Mouse (Mus musculus): ENCODE measurements around the gene Dnah2.

Gene Dnah2

GRCm38 (mm10) chr11:69461568-69461967, 87.3 kb downstream of the Dnah2 start:
- no peak for DNase-seq (ENCODE audit: low spot score)

DNA sequence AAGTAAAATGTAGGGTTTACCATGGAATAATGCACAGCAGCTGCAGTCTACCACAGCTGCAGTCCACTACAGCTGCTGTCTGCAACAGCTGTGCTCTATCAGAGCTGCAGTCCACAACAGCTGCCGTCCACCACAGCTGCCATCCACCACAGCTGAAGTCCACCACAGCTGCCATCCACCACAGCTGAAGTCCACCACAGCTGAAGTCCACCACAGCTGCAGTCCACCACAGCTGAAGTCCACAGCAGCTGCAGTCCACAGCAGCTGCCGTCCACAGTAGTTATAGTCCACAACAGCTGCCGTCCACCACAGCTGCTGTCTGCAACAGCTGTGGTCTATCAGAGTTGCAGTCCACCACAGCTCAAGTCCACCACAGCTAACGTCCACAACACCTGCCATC, 89.0 kb downstream of the Dnah2 start:
- DNase-seq (ENCODE audit: low spot score): no peak

DNA sequence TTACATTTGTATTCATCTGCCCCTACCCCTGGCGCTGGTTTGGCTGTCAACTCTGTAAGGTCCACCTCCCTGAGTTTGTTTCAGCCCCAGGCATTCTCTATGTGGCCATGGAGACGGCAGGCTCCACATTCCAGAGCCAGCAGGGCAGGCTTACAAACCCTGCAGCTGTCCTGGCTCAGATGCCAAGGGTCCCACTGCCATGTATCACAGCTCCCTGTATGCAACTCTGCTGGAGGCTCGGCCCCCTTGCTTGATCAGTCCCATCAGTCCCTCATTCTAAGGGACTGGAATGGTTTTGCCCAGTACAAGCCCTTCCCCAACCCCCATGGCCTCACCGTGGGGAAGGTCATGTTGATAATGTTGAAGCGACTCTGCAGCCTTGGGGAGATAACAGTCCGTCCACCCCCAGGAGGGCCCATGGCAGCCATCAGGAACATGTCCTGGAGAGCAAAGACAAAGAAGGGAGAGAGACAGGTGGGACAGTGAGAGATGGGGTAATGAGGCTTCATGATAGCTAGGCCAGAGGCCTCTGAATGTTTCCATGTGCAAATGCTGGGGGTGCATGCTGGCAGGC, 91.8 kb downstream of the Dnah2 start:
- no peak for DNase-seq (ENCODE audit: low spot score)

DNA sequence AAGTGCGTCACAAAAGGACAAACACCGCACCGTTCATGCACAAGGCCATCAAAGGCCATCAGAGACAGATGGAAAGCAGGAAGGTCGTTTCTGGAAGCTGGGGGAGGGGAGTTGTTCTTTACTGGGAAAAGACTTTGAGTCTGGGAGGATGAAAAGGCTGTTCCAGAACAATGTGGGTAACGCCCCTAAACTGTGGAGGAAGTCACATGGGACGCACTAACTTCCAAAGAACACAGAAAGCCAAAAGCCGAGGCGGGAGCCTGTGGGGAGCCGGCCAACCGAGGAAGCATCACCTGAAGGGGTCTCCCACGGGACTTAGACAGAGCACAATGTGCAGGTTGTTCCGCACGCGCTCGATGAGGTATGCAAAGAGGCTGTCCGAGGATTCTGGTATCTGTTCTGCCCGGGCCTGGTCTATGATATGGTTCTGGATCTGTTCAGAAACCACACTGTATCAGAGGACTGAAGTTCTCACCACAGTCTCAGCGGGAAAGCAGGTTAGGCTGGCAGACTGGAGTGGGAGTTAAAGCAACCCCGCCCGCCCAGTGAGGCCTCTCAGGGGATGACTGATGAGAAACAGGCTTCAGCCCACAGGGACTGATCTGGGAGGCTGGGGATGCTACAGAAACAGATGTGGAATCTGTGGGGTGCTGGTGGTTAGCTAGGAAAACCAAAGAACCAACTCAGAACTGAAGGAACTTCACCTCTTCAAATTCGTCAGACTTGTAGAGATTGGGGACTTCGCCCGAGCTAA, 96.6 kb downstream of the Dnah2 start:
- DNase-seq (ENCODE audit: low spot score): peak; percentile 16

- DNase-seq (ENCODE audit: low spot score): no peak
Observed at GRCm38 (mm10) chr11:69447299-69447698, 101.6 kb downstream of the Dnah2 start.

DNA sequence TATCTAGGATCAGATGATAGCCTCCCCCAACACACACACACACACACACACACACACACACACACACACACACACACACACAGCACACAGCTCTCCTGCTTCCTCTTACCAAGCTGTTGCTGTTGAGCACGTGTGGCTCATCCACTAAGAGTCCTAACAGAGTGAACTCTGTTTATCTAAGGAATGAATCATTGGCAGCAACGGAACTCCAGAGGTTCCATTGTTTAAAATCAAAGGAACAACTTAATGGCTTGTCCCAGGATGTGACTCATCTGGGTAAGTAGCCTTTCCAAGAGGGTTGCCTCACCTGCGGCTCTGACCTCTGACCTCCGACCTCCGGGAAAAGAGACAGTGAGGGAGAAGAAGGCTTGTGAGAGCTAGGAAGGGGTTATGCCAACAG, 105.6 kb downstream of the Dnah2 start:
- peak; percentile 42 for DNase-seq (ENCODE audit: low spot score)

DNA sequence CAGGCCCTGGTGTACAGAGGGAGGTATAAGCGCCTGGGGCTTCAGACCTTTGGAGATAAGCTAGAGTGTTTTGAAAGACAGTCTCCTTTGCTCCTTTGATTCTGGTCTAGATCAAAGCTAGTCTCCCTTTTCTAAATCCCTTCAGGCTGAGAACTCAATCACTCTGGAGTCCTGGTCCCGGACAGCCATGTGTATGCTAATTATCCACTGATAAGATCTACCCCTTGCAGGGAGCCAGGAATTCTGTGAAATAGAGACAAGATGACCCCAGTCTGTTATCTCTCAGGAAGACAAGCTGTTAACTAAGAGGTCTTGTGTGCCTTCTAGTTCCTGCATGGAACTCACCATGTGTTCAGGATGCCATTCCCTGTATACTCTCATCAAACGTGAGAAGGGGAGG, 111.6 kb downstream of the Dnah2 start:
- no peak for DNase-seq (ENCODE audit: low spot score)

DNA sequence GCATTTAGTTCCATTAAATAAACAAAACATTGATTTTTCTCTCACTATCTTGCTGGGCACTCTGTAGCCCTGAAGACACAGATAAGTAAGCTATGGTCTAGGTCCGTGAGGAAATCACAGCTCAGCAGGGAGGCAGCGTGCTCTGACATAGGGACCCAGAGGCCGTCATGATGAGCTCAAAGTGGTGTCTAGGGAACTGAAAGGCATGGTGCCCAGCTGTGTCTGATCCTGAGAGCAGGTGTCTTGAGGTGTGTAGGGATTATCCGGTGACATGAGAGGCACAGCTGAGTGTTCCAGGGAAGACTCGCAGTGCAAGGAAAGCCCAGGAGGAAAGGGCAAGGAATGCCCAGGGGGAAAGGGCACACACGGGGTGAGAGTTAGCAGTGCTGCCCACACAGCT, 115.7 kb downstream of the Dnah2 start:
- no peak for DNase-seq (ENCODE audit: low spot score)

- no peak for DNase-seq (ENCODE audit: low spot score)
Observed at GRCm38 (mm10) chr11:69432640-69432982, 116.3 kb downstream of the Dnah2 start.

DNA sequence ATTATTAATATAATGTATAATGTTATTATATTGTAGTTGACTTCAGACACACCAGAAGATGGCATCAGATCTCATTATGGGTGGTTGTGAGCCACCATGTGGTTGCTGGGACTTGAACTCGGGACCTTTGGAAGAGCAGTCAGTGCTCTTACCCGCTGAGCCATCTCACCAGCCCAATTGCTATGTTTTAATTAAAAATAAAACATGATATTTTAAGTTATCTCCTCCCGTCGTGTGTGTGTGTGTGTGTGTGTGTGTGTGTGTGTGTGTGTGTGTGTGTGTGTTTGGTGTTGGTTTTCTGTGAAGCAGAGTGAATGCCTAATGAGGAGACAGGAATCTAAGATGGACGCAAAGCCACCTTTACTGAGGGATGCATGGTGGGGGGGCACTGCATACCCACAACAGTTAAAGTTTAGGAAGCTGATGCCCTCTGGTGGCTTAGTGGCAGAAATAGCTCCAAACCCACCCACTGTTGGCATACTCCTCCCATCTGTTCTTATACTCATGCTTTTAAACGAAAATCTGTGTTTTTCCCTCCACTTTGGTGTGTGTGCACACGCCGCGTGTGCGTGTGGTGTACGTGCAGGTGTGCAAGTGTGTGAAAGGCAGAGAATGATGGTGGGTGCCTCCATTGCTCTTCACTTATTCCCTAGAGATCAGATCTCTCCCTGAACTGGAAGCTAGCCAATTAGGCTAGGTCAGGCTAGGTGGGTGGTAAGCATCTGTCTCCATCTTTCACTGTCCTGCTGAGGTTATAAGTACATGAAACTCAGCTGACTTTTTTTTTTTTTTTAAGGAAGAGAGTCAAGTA, 116.9 kb downstream of the Dnah2 start:
- DNase-seq (ENCODE audit: low spot score): peak; percentile 79

DNA sequence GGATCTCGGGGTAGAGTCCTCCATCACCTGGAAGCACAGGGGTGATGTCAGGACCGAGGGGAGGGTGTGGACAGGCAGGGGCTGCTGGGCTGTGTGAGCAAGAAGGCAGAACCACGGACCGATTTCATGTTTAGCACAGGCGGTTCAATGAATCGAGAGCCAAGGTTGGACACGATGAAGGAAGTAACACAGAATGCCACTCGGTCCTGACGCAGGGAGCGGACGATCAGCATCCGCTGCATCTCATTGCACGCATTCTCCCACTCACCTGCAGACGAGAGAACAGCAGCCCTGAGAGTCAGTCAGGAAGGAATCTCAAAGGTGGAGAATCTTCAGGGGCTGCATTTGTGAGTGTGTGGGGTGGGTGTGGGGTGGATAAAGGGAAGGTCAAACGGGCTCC, 118.3 kb downstream of the Dnah2 start:
- DNase-seq (ENCODE audit: low spot score): no peak

DNA sequence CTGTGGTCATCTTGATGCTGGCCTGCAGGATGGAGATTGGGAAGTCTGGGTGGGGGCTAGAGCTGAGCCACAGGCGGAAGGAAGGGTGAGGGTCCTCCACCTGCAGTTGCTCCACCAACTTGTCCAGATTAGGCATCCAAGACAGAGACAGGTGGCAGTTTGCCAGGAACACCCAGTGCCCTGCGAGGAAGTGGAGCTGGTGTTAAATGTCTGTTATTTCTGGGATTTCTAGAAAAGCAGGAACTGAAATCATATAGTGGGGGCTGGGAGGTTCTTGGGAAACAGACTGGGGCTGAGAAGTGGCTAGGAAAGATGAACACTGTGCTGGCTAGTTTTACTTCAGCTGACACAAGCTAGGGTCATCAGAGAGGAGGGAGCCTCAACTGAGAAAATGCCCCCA, 119.6 kb downstream of the Dnah2 start:
- peak; percentile 62 for DNase-seq (ENCODE audit: low spot score)

GRCm38 (mm10) chr11:69428751-69429150, 120.2 kb downstream of the Dnah2 start:
- peak; percentile 77 for DNase-seq (ENCODE audit: low spot score)

DNA sequence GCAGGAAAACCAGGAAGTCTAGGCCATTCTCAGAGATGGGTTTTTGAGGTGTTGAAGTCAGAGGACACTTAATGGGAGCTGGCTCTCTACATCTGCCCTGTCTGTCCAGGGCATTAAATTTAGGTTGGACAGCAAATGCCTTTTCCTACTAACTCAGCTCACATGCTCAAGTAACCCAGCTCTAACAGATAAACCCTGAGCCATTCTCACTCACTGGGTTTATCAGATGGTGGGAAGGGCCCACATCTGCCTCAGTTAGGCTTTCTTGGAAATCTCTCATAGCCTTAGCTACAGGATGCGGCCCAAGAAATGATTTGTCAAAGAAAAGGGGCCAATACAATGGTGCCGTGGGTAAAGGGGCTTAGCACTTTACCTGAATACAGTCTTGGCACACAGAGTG, 122.7 kb downstream of the Dnah2 start:
- no peak for DNase-seq (ENCODE audit: low spot score)

DNA sequence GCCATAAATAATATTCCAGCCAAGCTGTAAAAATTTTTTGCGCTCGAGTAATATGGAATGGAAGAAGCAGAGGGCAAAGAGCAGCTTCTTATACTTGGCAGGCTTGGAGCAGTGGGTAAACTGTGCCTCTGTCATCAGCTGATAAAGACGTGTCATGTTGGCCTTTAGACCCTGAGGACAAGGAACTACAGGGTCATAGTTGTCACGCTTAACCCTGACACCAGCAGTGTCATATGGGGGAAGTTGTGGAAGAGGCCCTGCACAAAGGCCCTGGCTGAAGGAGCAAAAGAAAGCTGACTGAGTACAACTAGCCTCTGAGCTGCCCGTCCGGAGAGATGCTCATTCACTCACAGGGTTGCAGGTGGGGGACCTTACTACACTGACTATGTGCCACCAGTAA, 125.0 kb downstream of the Dnah2 start:
- DNase-seq (ENCODE audit: low spot score): no peak

GRCm38 (mm10) chr11:69422842-69423241, 126.1 kb downstream of the Dnah2 start:
- DNase-seq (ENCODE audit: low spot score): no peak

DNA sequence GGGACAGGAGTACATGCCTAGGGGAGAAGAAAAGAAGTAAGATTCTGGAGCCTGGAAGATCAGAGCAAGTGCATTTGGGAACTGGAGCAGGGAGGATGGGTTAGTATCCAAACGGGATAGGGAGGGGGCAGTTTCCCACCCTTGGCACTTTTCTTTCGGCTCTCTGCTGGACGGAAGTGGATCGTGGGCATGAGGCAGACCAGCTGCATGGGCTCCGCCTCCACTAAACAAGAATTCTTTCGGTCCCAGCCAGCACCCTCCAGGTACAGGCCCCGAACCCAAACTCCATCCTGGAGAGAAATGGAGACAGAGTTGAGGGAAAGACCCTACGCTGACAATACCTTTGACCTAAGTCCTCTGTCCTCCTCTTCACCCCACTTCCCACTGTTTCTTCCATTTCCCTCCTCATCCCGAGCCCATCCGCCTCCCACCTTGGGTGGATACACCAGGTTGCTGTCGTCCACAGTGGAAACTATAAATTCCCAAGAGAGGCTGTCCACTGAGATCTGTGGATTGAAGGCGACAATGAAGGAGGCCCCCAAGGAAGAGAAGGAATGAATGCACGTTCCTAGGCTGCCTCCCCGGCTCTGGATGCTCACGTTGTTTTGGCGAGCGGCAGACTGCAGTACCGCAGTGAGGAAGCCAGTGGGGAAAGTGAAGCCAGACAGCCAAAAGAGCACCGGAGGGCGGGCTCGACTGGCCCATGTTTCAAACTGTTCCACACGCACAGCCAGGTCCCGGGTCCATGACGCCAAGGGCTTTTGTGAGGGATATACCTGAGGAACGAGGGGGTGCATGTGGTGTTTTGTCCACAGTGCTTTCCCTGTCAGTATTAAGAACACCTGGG, 127.6 kb downstream of the Dnah2 start:
- no peak for DNase-seq (ENCODE audit: low spot score)

DNA sequence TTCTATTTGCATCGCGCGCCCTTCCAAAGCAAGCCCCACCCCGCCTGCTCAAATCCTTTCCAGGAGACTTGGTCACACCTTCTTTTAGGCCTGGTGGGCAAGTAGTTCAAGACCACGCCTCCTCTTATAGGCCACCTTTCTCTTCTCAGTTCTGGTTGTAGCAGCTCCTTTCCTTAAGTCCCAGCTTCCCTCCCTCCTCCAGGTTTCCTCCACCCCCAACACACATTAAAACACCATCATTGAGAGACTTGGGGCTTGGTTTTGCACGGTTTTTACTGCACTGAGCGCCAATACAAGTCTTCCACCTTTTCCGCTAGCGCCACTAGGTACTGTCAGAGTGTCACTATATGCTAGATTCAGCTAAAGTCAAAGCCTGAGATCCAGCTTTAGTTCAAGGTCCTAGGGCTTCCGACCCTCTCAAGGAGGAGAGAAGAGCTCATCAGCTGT, 128.3 kb downstream of the Dnah2 start:
- DNase-seq (ENCODE audit: low spot score): no peak

DNA sequence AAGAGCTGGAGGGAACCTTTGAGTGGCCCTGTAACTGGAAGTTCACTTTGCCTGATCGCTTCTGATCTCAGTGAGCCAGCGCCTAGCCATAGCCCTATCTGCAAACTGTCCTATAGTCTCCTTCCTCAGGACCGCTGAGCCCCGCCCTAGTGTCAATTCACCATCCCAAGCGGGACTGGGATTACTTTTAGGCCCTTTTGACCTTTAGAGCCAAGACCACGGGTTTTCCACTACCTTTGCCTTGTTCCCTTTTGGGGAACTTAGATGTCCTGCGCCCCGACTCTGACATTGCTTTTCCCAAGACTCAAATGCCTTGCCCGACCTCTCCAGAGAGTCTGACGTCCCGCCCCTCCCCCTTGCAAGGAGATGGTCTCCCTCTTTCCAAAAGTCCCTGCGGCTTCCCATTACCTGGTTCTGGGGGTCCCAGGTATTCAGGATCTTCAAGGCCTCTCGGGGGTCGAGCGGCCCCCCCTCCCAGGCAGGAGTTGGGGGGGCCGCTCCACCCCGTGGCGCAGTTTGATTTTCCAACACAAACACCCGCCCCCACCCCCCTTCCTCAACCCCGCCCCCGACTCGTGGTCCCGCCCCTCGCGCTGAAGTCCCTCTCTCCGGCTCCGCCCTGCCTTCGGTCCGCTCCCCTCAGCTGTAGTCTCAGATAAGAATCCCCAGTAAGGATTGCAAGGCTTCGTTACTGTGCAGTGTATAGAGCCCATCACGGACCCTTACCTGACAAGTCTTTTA, 128.9 kb downstream of the Dnah2 start:
- peak; percentile 62 for DNase-seq (ENCODE audit: low spot score)

- no peak for DNase-seq (ENCODE audit: low spot score)
Observed at GRCm38 (mm10) chr11:69419443-69419812, 129.5 kb downstream of the Dnah2 start.
